Mouse (Mus musculus): Measurements from ENCODE around the gene Tbx20. TPM values are rescaled to one million over a fixed set of nuclear protein-coding genes. Genes with fewer than 3 reads are reported as not detected.
A peak's percentile ranks its signal among the peaks of the same experiment; 100 is the strongest.

Tbx20 gene
- polyA plus RNA-seq, 1 experiment from 2014 or later = 80.5 TPM

DNA sequence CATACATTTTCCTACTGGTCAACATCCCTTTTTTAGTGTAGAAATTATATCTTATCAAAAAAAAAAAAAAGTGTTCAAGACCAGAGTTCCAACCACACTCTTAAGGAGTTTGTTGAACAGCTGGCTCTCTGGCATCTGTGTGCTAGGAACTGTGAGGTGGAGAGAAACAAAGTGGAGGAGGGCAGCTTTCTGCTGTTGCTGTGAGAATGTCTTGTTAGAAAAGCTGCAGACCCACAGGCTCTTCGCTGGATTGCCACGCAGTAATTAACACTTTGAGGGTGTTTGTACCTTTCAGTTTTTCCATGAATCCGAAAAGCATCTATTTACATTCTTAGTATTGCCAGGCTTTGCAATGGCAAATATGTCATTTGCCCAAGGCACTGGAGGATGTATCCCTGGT lies 5.9 kb upstream of the Tbx20 start:
- peaks cover 28% of the 10 kb centered on the region for H3K4me1 ChIP-seq (ENCODE audit: control insufficient read depth, insufficient read depth, low read length)
- 0 out of 2 replicates have a peak overlapping the region, but pooled peaks have one; percentile 52 for H3K4me3 ChIP-seq (ENCODE audit: low read depth, low read length)
- WGBS (ENCODE audit: insufficient replicate concordance) = 15% methylated on average over 3 of the region's 3 CpGs
- no peak for ATAC-seq (replicated peaks; ENCODE audit: insufficient number of reproducible peaks, low FRiP score, low TSS enrichment)
- no peaks in the 10 kb centered on the region for H3K36me3 ChIP-seq (ENCODE audit: control insufficient read depth, insufficient read depth, low read length)
- H3K27ac ChIP-seq (ENCODE audit: low read depth, low read length) = peak overlapping the region; percentile 67
- H3K9me3 ChIP-seq (replicated peaks; ENCODE audit: control insufficient read depth, low read length) = no peaks in the 10 kb centered on the region
- H3K4me2 ChIP-seq = peak overlapping the region; percentile 90
- no peaks in the 10 kb centered on the region for H3K27me3 ChIP-seq (ENCODE audit: control insufficient read depth, insufficient read depth, low read length)
- H3K9ac ChIP-seq (ENCODE audit: low read depth, low read length) = peak overlapping the region; percentile 81; the same call in 1 of the 2 replicates

DNA sequence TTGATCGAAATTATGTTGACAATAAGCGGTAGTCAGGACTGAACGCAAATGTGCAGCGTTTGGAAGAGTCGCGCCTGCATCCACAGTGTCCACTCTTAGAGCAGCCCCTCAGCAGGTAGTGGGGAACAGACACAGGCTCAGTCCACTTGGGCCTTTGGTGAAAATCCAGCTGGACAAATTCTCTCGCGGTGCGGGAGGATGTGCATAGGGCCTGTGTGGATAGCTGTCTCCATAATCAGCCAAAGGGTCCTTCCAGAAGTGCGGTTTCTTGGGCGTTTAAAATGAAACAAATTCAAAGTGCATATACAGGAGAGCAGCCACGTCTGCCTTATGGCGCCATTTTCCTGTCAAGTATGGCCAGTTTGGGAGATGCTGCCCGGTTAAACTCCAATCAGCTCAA lies 4.5 kb upstream of the Tbx20 start:
- WGBS (ENCODE audit: insufficient replicate concordance) = 19% methylated on average over 14 of the region's 14 CpGs
- no peak for ATAC-seq (replicated peaks; ENCODE audit: insufficient number of reproducible peaks, low FRiP score, low TSS enrichment)
- no peaks in the 10 kb centered on the region for H3K36me3 ChIP-seq (ENCODE audit: control insufficient read depth, insufficient read depth, low read length)
- H3K4me2 ChIP-seq = peak overlapping the region; percentile 70
- H3K4me1 ChIP-seq (ENCODE audit: control insufficient read depth, insufficient read depth, low read length) = peaks cover 33% of the 10 kb centered on the region
- H3K27ac ChIP-seq (ENCODE audit: low read depth, low read length) = peak overlapping the region; percentile 84
- H3K9ac ChIP-seq (ENCODE audit: low read depth, low read length) = 0 out of 2 replicates have a peak overlapping the region, but pooled peaks have one; percentile 23
- H3K9me3 ChIP-seq (replicated peaks; ENCODE audit: control insufficient read depth, low read length) = no peaks in the 10 kb centered on the region
- H3K27me3 ChIP-seq (ENCODE audit: control insufficient read depth, insufficient read depth, low read length) = no peaks in the 10 kb centered on the region
- H3K4me3 ChIP-seq (ENCODE audit: low read depth, low read length) = no peak overlapping the region

DNA sequence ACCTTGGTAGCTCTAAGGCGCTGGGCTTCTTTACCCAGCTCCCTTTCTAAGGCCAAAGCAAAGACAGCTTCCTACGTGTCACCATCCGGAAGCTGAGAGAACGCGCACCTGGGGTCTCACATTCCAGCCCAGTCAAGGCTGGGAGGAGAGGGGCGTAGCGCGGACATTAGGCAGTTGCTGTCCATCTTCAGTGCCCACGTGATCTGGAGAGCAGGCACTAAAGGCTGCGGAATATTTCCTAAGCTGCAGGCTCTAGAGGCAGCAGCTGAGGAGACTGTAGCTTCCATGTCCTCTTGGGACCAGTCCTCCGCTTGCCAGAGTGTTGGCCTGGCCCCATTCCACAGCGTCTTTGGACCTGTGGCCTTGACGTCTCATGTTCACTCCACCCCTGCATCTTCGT lies 3.9 kb upstream of the Tbx20 start:
- H3K4me1 ChIP-seq (ENCODE audit: control insufficient read depth, insufficient read depth, low read length) = peaks cover 33% of the 10 kb centered on the region
- H3K4me2 ChIP-seq = peak overlapping the region; percentile 70
- H3K9ac ChIP-seq (ENCODE audit: low read depth, low read length) = peak overlapping the region; percentile 71

DNA sequence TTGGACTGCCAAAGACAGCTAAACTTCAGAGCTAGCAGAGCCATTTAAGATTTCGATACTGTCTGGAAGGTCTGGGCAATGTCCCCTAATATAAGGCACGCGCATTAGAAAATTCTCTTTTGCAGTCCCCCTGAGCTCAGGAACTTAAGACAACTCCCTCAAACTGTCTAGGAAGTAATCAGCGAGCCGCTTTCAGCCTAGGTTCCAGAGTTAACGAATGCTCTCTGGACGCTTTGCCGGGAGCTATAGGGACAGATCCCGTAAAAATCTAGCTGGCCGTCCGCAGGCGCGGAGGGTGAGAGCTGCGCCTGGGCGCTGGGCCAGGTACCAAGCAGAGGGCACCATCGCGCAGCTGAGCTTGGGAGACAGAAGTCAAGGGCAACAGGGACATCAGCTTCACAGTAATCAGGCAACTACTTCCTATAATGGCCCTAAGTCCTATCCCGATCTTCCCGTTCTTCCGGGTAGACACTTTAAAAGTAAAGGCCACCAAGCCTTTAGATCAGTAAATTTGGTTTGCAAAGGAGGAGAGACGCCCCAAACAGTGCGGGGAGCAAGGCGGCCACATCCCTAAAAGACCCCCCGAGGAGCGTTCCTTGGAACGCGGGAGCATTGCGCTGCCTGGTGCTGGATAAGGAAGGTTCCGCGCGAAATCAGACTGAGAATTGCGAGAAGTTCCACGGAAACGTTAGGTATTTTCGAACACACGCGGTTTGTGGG lies 3.2 kb upstream of the Tbx20 start:
- Histone ChIP-seq H3K36me3 (ENCODE audit: control insufficient read depth, insufficient read depth, low read length) (no peaks in the 10 kb centered on the region), H3K9me3 (replicated peaks; ENCODE audit: control insufficient read depth, low read length) (no peaks in the 10 kb centered on the region), H3K27ac (ENCODE audit: low read depth, low read length) (peak overlapping the region; percentile 84), H3K4me2 (peak overlapping the region; percentile 70), H3K27me3 (ENCODE audit: control insufficient read depth, insufficient read depth, low read length) (no peaks in the 10 kb centered on the region), H3K4me3 (ENCODE audit: low read depth, low read length) (peak overlapping the region; percentile 42), H3K9ac (ENCODE audit: low read depth, low read length) (peak overlapping the region; percentile 71), H3K4me1 (ENCODE audit: control insufficient read depth, insufficient read depth, low read length) (peaks cover 27% of the 10 kb centered on the region)
- under 1% methylated on average over 37 of the region's 37 CpGs for WGBS (ENCODE audit: insufficient replicate concordance)
- no peak for ATAC-seq (replicated peaks; ENCODE audit: insufficient number of reproducible peaks, low FRiP score, low TSS enrichment)

More for the DNA sequence above, 3.9 kb upstream of the Tbx20 start:
- Histone ChIP-seq H3K36me3 (ENCODE audit: control insufficient read depth, insufficient read depth, low read length) (no peaks in the 10 kb centered on the region), H3K9me3 (replicated peaks; ENCODE audit: control insufficient read depth, low read length) (no peaks in the 10 kb centered on the region), H3K4me3 (ENCODE audit: low read depth, low read length) (peak overlapping the region; percentile 42), H3K27ac (ENCODE audit: low read depth, low read length) (peak overlapping the region; percentile 84), H3K27me3 (ENCODE audit: control insufficient read depth, insufficient read depth, low read length) (no peaks in the 10 kb centered on the region)
- WGBS (ENCODE audit: insufficient replicate concordance) = 1% methylated on average over 14 of the region's 14 CpGs
- no peak for ATAC-seq (replicated peaks; ENCODE audit: insufficient number of reproducible peaks, low FRiP score, low TSS enrichment)

DNA sequence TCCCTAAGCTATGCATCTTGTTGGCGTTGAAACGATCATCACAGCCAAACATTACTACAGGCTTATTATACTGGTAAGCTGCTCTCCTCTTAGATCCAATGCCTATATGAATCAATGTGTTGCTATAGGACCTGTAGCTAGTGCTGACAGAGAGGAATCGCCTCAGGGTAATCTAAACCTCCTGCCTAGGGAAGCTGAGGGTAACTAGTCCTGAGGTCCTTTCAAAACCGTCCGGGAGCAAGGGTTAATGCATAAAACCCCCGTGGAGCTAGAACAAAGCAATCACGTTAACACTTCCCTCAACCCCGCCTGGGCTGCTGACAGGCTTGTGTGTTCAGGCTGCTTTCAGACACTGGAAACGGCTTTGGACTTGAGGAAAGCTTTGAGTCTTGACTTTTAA lies 2.4 kb upstream of the Tbx20 start:
- Histone ChIP-seq H3K27me3 (ENCODE audit: control insufficient read depth, insufficient read depth, low read length) (no peaks in the 10 kb centered on the region), H3K9me3 (replicated peaks; ENCODE audit: control insufficient read depth, low read length) (no peaks in the 10 kb centered on the region), H3K27ac (ENCODE audit: low read depth, low read length) (peak overlapping the region; percentile 84), H3K36me3 (ENCODE audit: control insufficient read depth, insufficient read depth, low read length) (no peaks in the 10 kb centered on the region), H3K4me1 (ENCODE audit: control insufficient read depth, insufficient read depth, low read length) (peaks cover 21% of the 10 kb centered on the region), H3K9ac (ENCODE audit: low read depth, low read length) (peak overlapping the region; percentile 71), H3K4me2 (peak overlapping the region; percentile 70), H3K4me3 (ENCODE audit: low read depth, low read length) (peak overlapping the region; percentile 42)
- WGBS (ENCODE audit: insufficient replicate concordance) = 2% methylated on average over 9 of the region's 9 CpGs
- ATAC-seq (replicated peaks; ENCODE audit: insufficient number of reproducible peaks, low FRiP score, low TSS enrichment) = no peak

DNA sequence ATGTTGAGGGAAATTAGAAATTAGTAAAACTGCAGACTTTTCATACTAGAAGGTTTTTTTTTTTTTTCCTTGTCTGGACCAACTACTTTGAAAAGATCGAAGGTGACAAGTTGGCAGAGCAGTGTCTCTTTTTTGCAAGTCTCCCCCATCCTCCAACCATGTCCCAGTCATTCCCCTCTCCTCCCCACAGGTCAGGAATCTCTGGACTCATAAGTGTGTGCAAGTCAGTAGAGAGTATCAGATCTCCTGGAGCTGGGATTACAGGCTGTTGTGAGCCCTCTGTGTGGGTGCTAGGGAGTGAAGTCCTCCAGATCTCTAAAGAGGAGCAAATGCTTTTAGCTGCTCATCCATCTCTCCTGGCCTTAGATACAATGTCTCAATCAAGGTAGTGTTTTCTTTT lies 1.5 kb upstream of the Tbx20 start:
- H3K9me3 ChIP-seq (replicated peaks; ENCODE audit: control insufficient read depth, low read length) = no peaks in the 10 kb centered on the region
- H3K4me1 ChIP-seq (ENCODE audit: control insufficient read depth, insufficient read depth, low read length) = peaks cover 18% of the 10 kb centered on the region
- H3K9ac ChIP-seq (ENCODE audit: low read depth, low read length) = peak overlapping the region; percentile 98; the same call in 1 of the 2 replicates
- H3K27me3 ChIP-seq (ENCODE audit: control insufficient read depth, insufficient read depth, low read length) = no peaks in the 10 kb centered on the region
- H3K4me3 ChIP-seq (ENCODE audit: low read depth, low read length) = peak overlapping the region; percentile 79
- peak overlapping the region; percentile 99; the same call in 1 of the 2 replicates for H3K27ac ChIP-seq (ENCODE audit: low read depth, low read length)
- peaks cover 2% of the 10 kb centered on the region; the same call in 1 of the 2 replicates for H3K36me3 ChIP-seq (ENCODE audit: control insufficient read depth, insufficient read depth, low read length)
- 22% methylated on average over 1 of the region's 1 CpGs for WGBS (ENCODE audit: insufficient replicate concordance)
- peak overlapping the region; percentile 86 for H3K4me2 ChIP-seq
- ATAC-seq (replicated peaks; ENCODE audit: insufficient number of reproducible peaks, low FRiP score, low TSS enrichment) = no peak

DNA sequence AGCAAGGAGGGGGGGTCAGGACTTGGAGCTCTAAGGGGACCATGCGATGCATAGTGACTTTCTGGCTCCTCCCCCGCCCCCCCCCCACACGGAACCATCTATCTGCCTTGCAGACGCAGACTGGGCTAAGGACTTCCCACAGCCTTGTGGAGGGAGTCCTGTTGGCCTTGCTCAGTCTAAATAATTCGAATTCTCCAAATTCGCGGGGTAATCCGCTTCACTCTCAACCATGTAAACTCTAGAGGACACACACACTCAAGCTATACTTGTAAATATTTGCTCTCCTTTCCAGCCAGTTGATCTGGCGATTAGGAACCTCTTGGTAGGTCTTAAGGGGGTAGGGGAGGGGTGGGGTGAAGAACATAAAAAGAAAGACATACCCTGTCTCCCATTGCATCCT lies 898 bp upstream of the Tbx20 start:
- Histone ChIP-seq H3K4me1 (ENCODE audit: control insufficient read depth, insufficient read depth, low read length) (peaks cover 16% of the 10 kb centered on the region), H3K27ac (ENCODE audit: low read depth, low read length) (peak overlapping the region; percentile 99), H3K9me3 (replicated peaks; ENCODE audit: control insufficient read depth, low read length) (no peaks in the 10 kb centered on the region), H3K4me2 (peak overlapping the region; percentile 86), H3K36me3 (ENCODE audit: control insufficient read depth, insufficient read depth, low read length) (peaks cover 6% of the 10 kb centered on the region; the same call in 1 of the 2 replicates), H3K27me3 (ENCODE audit: control insufficient read depth, insufficient read depth, low read length) (no peaks in the 10 kb centered on the region), H3K9ac (ENCODE audit: low read depth, low read length) (peak overlapping the region; percentile 98), H3K4me3 (ENCODE audit: low read depth, low read length) (peak overlapping the region; percentile 79)
- 2% methylated on average over 9 of the region's 9 CpGs for WGBS (ENCODE audit: insufficient replicate concordance)
- ATAC-seq (replicated peaks; ENCODE audit: insufficient number of reproducible peaks, low FRiP score, low TSS enrichment) = 0 out of 2 replicates have a peak, but pooled peaks have one; percentile 19

DNA sequence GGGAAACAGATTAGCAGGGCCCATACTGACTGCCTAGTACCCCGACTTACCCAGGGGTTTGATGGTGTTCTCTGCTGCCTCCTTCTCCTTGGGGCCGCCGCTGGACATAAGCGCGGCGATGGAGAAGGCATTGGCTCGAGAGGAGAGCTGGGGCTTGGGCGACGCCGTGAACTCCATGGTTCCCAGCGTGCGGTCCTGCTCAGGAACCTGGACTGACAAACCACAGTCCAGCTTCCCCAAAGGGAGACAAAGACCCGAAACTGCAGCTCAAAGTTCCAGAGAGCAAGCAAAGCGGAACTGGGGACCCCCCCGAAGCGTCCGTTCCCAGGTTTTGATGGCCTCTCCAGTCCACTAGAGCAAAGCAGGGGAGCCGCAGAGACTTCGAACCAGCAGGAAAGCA lies 434 bp downstream of the Tbx20 start:
- peak overlapping the region; percentile 99 for H3K27ac ChIP-seq (ENCODE audit: low read depth, low read length)
- peaks cover 13% of the 10 kb centered on the region for H3K4me1 ChIP-seq (ENCODE audit: control insufficient read depth, insufficient read depth, low read length)
- H3K9me3 ChIP-seq (replicated peaks; ENCODE audit: control insufficient read depth, low read length) = no peaks in the 10 kb centered on the region
- H3K9ac ChIP-seq (ENCODE audit: low read depth, low read length) = peak overlapping the region; percentile 98
- H3K4me3 ChIP-seq (ENCODE audit: low read depth, low read length) = peak overlapping the region; percentile 79
- peaks cover 6% of the 10 kb centered on the region; the same call in 1 of the 2 replicates for H3K36me3 ChIP-seq (ENCODE audit: control insufficient read depth, insufficient read depth, low read length)
- ATAC-seq (replicated peaks; ENCODE audit: insufficient number of reproducible peaks, low FRiP score, low TSS enrichment) = no peak
- WGBS (ENCODE audit: insufficient replicate concordance) = under 1% methylated on average over 19 of the region's 19 CpGs
- H3K4me2 ChIP-seq = peak overlapping the region; percentile 86
- H3K27me3 ChIP-seq (ENCODE audit: control insufficient read depth, insufficient read depth, low read length) = no peaks in the 10 kb centered on the region
